Mouse (Mus musculus) layer of hippocampus, postnatal 36 days (tissue): ENCODE measurements around the gene Fig4. TPM values are rescaled to one million over a fixed set of nuclear protein-coding genes. Genes with fewer than 3 reads are reported as not detected.

Experiments used
- DNase-seq, 2 experiments: peaks; one replicate each; pipeline ENCODE4 v3.0.0; 2022
- total RNA-seq, 2 experiments: library from RNA; stranded (reverse); gene quantifications; 2 replicates each; pipeline ENCODE4 v1.2.3; 2021

Gene Fig4
- 10 to 100 TPM; 30.7 to 34.5 TPM for total RNA-seq

- peak; percentile 80 to 84 for DNase-seq
Observed at GRCm38 (mm10) chr10:41302689-41303431, at the start of gene Fig4. Gene Fig4, minus strand, starts transcription at chr10:41303260.

GRCm38 (mm10) chr10:41341346-41341745, 38.3 kb upstream of the Fig4 start:
- no peak for DNase-seq

GRCm38 (mm10) chr10:41332533-41333043, 29.5 kb upstream of the Fig4 start:
- DNase-seq = no peak

- DNase-seq = no peak
Observed at GRCm38 (mm10) chr10:41315866-41316265, 12.8 kb upstream of the Fig4 start.

- no peak for DNase-seq
Observed at GRCm38 (mm10) chr10:41308205-41308604, 5.1 kb upstream of the Fig4 start.

- DNase-seq = no peak
Observed at GRCm38 (mm10) chr10:41304961-41305455, 1.9 kb upstream of the Fig4 start.

- DNase-seq = peak; percentile 84 to 85
Observed at GRCm38 (mm10) chr10:41303639-41304444, 782 bp upstream of the Fig4 start, which contains the start of gene Ak9. Gene Ak9, plus strand, starts transcription at chr10:41303980.

GRCm38 (mm10) chr10:41300161-41300560, 2.9 kb downstream of the Fig4 start:
- no peak for DNase-seq

GRCm38 (mm10) chr10:41295145-41295544, 7.9 kb downstream of the Fig4 start:
- no peak for DNase-seq

- no peak for DNase-seq
Observed at GRCm38 (mm10) chr10:41294734-41295133, 8.3 kb downstream of the Fig4 start.

GRCm38 (mm10) chr10:41293019-41293418, 10.0 kb downstream of the Fig4 start:
- DNase-seq = no peak

- DNase-seq = no peak
Observed at GRCm38 (mm10) chr10:41291021-41291420, 12.0 kb downstream of the Fig4 start.

- peak; percentile 76 to 81 for DNase-seq
Observed at GRCm38 (mm10) chr10:41288771-41289415, 14.2 kb downstream of the Fig4 start.

GRCm38 (mm10) chr10:41288074-41288473, 15.0 kb downstream of the Fig4 start:
- no peak for DNase-seq

GRCm38 (mm10) chr10:41287618-41288017, 15.4 kb downstream of the Fig4 start:
- DNase-seq = no peak

GRCm38 (mm10) chr10:41282086-41282485, 21.0 kb downstream of the Fig4 start:
- no peak for DNase-seq

- DNase-seq = no peak
Observed at GRCm38 (mm10) chr10:41280796-41281195, 22.3 kb downstream of the Fig4 start.

GRCm38 (mm10) chr10:41280177-41280576, 22.9 kb downstream of the Fig4 start:
- no peak for DNase-seq

GRCm38 (mm10) chr10:41278808-41279207, 24.3 kb downstream of the Fig4 start:
- DNase-seq = no peak

GRCm38 (mm10) chr10:41274871-41275270, 28.2 kb downstream of the Fig4 start:
- DNase-seq = no peak

GRCm38 (mm10) chr10:41271860-41272259, 31.2 kb downstream of the Fig4 start:
- DNase-seq = no peak

- no peak for DNase-seq
Observed at GRCm38 (mm10) chr10:41261889-41262288, 41.2 kb downstream of the Fig4 start.

GRCm38 (mm10) chr10:41261218-41261617, 41.8 kb downstream of the Fig4 start:
- no peak for DNase-seq
